Mouse (Mus musculus): ENCODE measurements around the gene Sh3pxd2b. TPM values are rescaled to one million over a fixed set of nuclear protein-coding genes. Genes with fewer than 3 reads are reported as not detected.
A peak's percentile ranks its signal among the peaks of the same experiment; 100 is the strongest.

The Sh3pxd2b gene
- polyA plus RNA-seq, 1 experiment from 2014 or later: 25.2 TPM

GRCm38 (mm10) chr11:32363610-32364220, 16.1 kb downstream of the Sh3pxd2b start:
- H3K27me3 ChIP-seq: no peaks in the 10 kb centered on the region
- H3K4me2 ChIP-seq: no peak overlapping the region
- peak overlapping the region; percentile 54 for H3K27ac ChIP-seq
- 56% methylated on average over 3 of the region's 3 CpGs for WGBS
- H3K4me3 ChIP-seq (replicated peaks): no peak overlapping the region
- H3K9ac ChIP-seq: no peak overlapping the region
- ATAC-seq (ENCODE audit: low FRiP score): peak; percentile 68; the same call in 1 of the 2 replicates
- H3K36me3 ChIP-seq (replicated peaks): no peaks in the 10 kb centered on the region
- no peaks in the 10 kb centered on the region for H3K9me3 ChIP-seq
- H3K4me1 ChIP-seq: peaks cover 27% of the 10 kb centered on the region

GRCm38 (mm10) chr11:32364375-32364774, 16.8 kb downstream of the Sh3pxd2b start:
- H3K4me3 ChIP-seq (replicated peaks): no peak overlapping the region
- 87% methylated on average over 7 of the region's 7 CpGs for WGBS
- no peak overlapping the region for H3K27ac ChIP-seq
- H3K4me1 ChIP-seq: peaks cover 27% of the 10 kb centered on the region
- no peak overlapping the region for H3K9ac ChIP-seq
- no peak for ATAC-seq (ENCODE audit: low FRiP score)
- no peaks in the 10 kb centered on the region for H3K27me3 ChIP-seq
- H3K36me3 ChIP-seq (replicated peaks): no peaks in the 10 kb centered on the region
- H3K4me2 ChIP-seq: no peak overlapping the region
- H3K9me3 ChIP-seq: no peaks in the 10 kb centered on the region

- WGBS: 92% methylated on average over 4 of the region's 4 CpGs
- Histone ChIP-seq H3K9ac (no peak overlapping the region), H3K4me2 (no peak overlapping the region), H3K4me3 (replicated peaks) (no peak overlapping the region), H3K27ac (no peak overlapping the region), H3K36me3 (replicated peaks) (no peaks in the 10 kb centered on the region), H3K27me3 (no peaks in the 10 kb centered on the region), H3K9me3 (no peaks in the 10 kb centered on the region), H3K4me1 (peaks cover 27% of the 10 kb centered on the region)
- ATAC-seq (ENCODE audit: low FRiP score): no peak
These were observed 17.9 kb downstream of the Sh3pxd2b start for GRCm38 (mm10) chr11:32365498-32365897.

- 85% methylated on average over 2 of the region's 2 CpGs for WGBS
- H3K27ac ChIP-seq: no peak overlapping the region
- ATAC-seq (ENCODE audit: low FRiP score): no peak
- no peaks in the 10 kb centered on the region for H3K9me3 ChIP-seq
- no peak overlapping the region for H3K9ac ChIP-seq
- peaks cover 8% of the 10 kb centered on the region for H3K36me3 ChIP-seq (replicated peaks)
- H3K4me2 ChIP-seq: no peak overlapping the region
- H3K4me3 ChIP-seq (replicated peaks): no peak overlapping the region
- no peaks in the 10 kb centered on the region for H3K27me3 ChIP-seq
- peaks cover 27% of the 10 kb centered on the region for H3K4me1 ChIP-seq
These were observed 19.4 kb downstream of the Sh3pxd2b start for GRCm38 (mm10) chr11:32367056-32367455.

GRCm38 (mm10) chr11:32368986-32369385, 21.4 kb downstream of the Sh3pxd2b start:
- no peaks in the 10 kb centered on the region for H3K9me3 ChIP-seq
- no peaks in the 10 kb centered on the region for H3K27me3 ChIP-seq
- no peak for ATAC-seq (ENCODE audit: low FRiP score)
- H3K27ac ChIP-seq: no peak overlapping the region
- 92% methylated on average over 3 of the region's 3 CpGs for WGBS
- H3K4me2 ChIP-seq: no peak overlapping the region
- H3K4me1 ChIP-seq: peaks cover 21% of the 10 kb centered on the region
- no peak overlapping the region for H3K9ac ChIP-seq
- H3K4me3 ChIP-seq (replicated peaks): no peak overlapping the region
- H3K36me3 ChIP-seq (replicated peaks): peaks cover 26% of the 10 kb centered on the region

GRCm38 (mm10) chr11:32370881-32371280, 23.3 kb downstream of the Sh3pxd2b start:
- Histone ChIP-seq H3K4me1 (peaks cover 13% of the 10 kb centered on the region), H3K36me3 (replicated peaks) (peaks cover 43% of the 10 kb centered on the region)
- ATAC-seq (ENCODE audit: low FRiP score): no peak

GRCm38 (mm10) chr11:32373266-32374026, 25.8 kb downstream of the Sh3pxd2b start:
- peak; percentile 59 for ATAC-seq (ENCODE audit: low FRiP score)
- H3K4me1 ChIP-seq: peaks cover 9% of the 10 kb centered on the region
- peak overlapping the region; percentile 26; the same call in 1 of the 2 replicates for H3K27ac ChIP-seq
- H3K36me3 ChIP-seq (replicated peaks): peaks cover 61% of the 10 kb centered on the region
- no peaks in the 10 kb centered on the region for H3K9me3 ChIP-seq
- no peak overlapping the region for H3K4me2 ChIP-seq
- WGBS: 65% methylated on average over 13 of the region's 13 CpGs
- H3K9ac ChIP-seq: no peak overlapping the region
- no peaks in the 10 kb centered on the region for H3K27me3 ChIP-seq
- H3K4me3 ChIP-seq (replicated peaks): no peak overlapping the region

More at GRCm38 (mm10) chr11:32370881-32371280, 23.3 kb downstream of the Sh3pxd2b start:
- no peak overlapping the region for H3K4me2 ChIP-seq
- H3K9ac ChIP-seq: no peak overlapping the region
- no peak overlapping the region for H3K4me3 ChIP-seq (replicated peaks)
- no peaks in the 10 kb centered on the region for H3K27me3 ChIP-seq
- H3K27ac ChIP-seq: no peak overlapping the region
- no peaks in the 10 kb centered on the region for H3K9me3 ChIP-seq
- 83% methylated on average over 1 of the region's 1 CpGs for WGBS

- WGBS: 80% methylated on average over 9 of the region's 9 CpGs
- H3K9me3 ChIP-seq: no peaks in the 10 kb centered on the region
- no peak overlapping the region for H3K4me3 ChIP-seq (replicated peaks)
- no peak overlapping the region for H3K4me2 ChIP-seq
- 0 out of 2 replicates have a peak overlapping the region, but pooled peaks have one; percentile 26 for H3K27ac ChIP-seq
- peaks cover 9% of the 10 kb centered on the region for H3K4me1 ChIP-seq
- H3K36me3 ChIP-seq (replicated peaks): peaks cover 61% of the 10 kb centered on the region
- ATAC-seq (ENCODE audit: low FRiP score): no peak
- no peaks in the 10 kb centered on the region for H3K27me3 ChIP-seq
- H3K9ac ChIP-seq: no peak overlapping the region
These were observed 26.5 kb downstream of the Sh3pxd2b start for GRCm38 (mm10) chr11:32374027-32374589.

- Histone ChIP-seq H3K4me2 (no peak overlapping the region), H3K27me3 (no peaks in the 10 kb centered on the region), H3K36me3 (replicated peaks) (peaks cover 66% of the 10 kb centered on the region), H3K27ac (no peak overlapping the region), H3K9ac (no peak overlapping the region), H3K9me3 (no peaks in the 10 kb centered on the region), H3K4me3 (replicated peaks) (no peak overlapping the region), H3K4me1 (peaks cover 9% of the 10 kb centered on the region)
- WGBS: 89% methylated on average over 4 of the region's 4 CpGs
- ATAC-seq (ENCODE audit: low FRiP score): no peak
These were observed 27.5 kb downstream of the Sh3pxd2b start for GRCm38 (mm10) chr11:32375104-32375535.

GRCm38 (mm10) chr11:32376086-32376485, 28.5 kb downstream of the Sh3pxd2b start:
- no peaks in the 10 kb centered on the region for H3K9me3 ChIP-seq
- no peaks in the 10 kb centered on the region for H3K27me3 ChIP-seq
- WGBS: 89% methylated on average over 1 of the region's 1 CpGs
- H3K4me1 ChIP-seq: peaks cover 9% of the 10 kb centered on the region
- H3K27ac ChIP-seq: no peak overlapping the region
- H3K4me3 ChIP-seq (replicated peaks): no peak overlapping the region
- H3K9ac ChIP-seq: no peak overlapping the region
- no peak overlapping the region for H3K4me2 ChIP-seq
- ATAC-seq (ENCODE audit: low FRiP score): no peak
- H3K36me3 ChIP-seq (replicated peaks): peaks cover 72% of the 10 kb centered on the region

- Histone ChIP-seq H3K27me3 (no peaks in the 10 kb centered on the region), H3K36me3 (replicated peaks) (peaks cover 54% of the 10 kb centered on the region), H3K4me2 (no peak overlapping the region), H3K9me3 (no peaks in the 10 kb centered on the region), H3K4me1 (peaks cover 30% of the 10 kb centered on the region), H3K9ac (no peak overlapping the region), H3K4me3 (replicated peaks) (no peak overlapping the region), H3K27ac (no peak overlapping the region)
- ATAC-seq (ENCODE audit: low FRiP score): no peak
These were observed 32.3 kb downstream of the Sh3pxd2b start for GRCm38 (mm10) chr11:32379910-32380309.

GRCm38 (mm10) chr11:32383341-32384134, 35.9 kb downstream of the Sh3pxd2b start:
- 0 out of 2 replicates have a peak overlapping the region, but pooled peaks have one; percentile 19 for H3K4me2 ChIP-seq
- peak overlapping the region; percentile 87 for H3K27ac ChIP-seq
- 2% methylated on average over 10 of the region's 10 CpGs for WGBS
- H3K4me1 ChIP-seq: peaks cover 30% of the 10 kb centered on the region
- H3K27me3 ChIP-seq: no peaks in the 10 kb centered on the region
- no peaks in the 10 kb centered on the region for H3K9me3 ChIP-seq
- peaks cover 55% of the 10 kb centered on the region for H3K36me3 ChIP-seq (replicated peaks)
- ATAC-seq (ENCODE audit: low FRiP score): peak; percentile 74
- no peak overlapping the region for H3K4me3 ChIP-seq (replicated peaks)
- H3K9ac ChIP-seq: no peak overlapping the region

Data from forebrain, embryonic 12.5 days (tissue).